Mouse (Mus musculus): ENCODE results near the gene Nde1. TPM values are rescaled to one million over a fixed set of nuclear protein-coding genes. Genes with fewer than 3 reads are reported as not detected.

Gene Nde1
- total RNA-seq, 2 experiments from 2014 or later: 13.4 to 15.8 TPM

Small RNA genes lying within 50 kb of the gene (microRNA-seq; reads per million reads assigned to microRNA genes)
- gene Gm27671 (not detected), gene Mir484 (2,961 reads per million, percentile 86 among the genes with 10 or more reads in this experiment)

Other genes with a start within 250 kb of the Nde1 start
- 100 to 1,000 TPM; 246 to 247 TPM for gene 2900011O08Rik, start 176.7 kb upstream of the Nde1 start, total RNA-seq (2021)
- gene Ifitm7, start 176.4 kb upstream of the Nde1 start, total RNA-seq (2021): 1 to 10 TPM in 1 of 2 experiments, under 1 TPM in 1; 0.40 to 2.8 TPM
- gene Marf1, start 76 bp downstream of the Nde1 start, total RNA-seq (2021): 10 to 100 TPM; 43.2 to 45.8 TPM
- 1 to 10 TPM; 1.6 to 2.0 TPM for gene Myh11, start 128.1 kb downstream of the Nde1 start, total RNA-seq (2021)
- gene Fopnl, start 154.1 kb downstream of the Nde1 start, total RNA-seq (2021): 10 to 100 TPM; 56.9 to 58.6 TPM
- 10 to 100 TPM; 18.1 to 19.2 TPM for gene Abcc1, start 198.3 kb downstream of the Nde1 start, total RNA-seq (2021)

Measured in left cerebral cortex, postnatal 4 days (tissue).